Mouse (Mus musculus): ENCODE measurements around the gene Enox1. TPM values are rescaled to one million over a fixed set of nuclear protein-coding genes. Genes with fewer than 3 reads are reported as not detected.

Enox1 gene
- total and polyA plus RNA-seq, 2 experiments from 2014 or later: 23.1 to 49.6 TPM

DNA sequence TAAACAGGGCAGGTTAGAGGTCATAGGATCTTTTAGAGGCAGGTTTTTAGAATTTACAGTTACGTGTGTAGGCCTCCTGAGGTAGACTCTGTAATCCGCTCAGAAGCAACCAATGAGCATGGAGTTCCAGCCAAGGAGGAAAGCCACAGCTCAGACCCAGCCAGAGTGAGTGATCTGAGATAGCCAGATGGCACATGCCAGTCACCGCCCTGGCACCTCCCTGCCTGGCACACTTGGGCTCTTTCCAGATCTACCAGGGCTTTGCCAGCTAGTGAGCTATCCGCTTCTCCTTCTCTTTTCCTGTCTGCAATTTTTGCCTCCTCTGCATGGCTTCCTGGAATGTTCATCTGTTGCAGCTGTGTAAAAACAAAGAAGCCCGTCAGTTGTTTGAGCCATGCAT is 514.4 kb downstream of the Enox1 start:
- H3K27ac ChIP-seq (ENCODE audit: low read depth, low read length): no peak overlapping the region
- no peak overlapping the region for H3K4me2 ChIP-seq (ENCODE audit: low read depth, low read length, poor library complexity, severe bottlenecking)
- DNase-seq (ENCODE audit: low spot score) (peak; percentile 48), ATAC-seq (ENCODE audit: low FRiP score) (no peak; the same call in 1 of the 2 replicates)
- H3K4me3 ChIP-seq (ENCODE audit: low read depth, low read length): no peak overlapping the region
- no peaks in the 10 kb centered on the region; the same call in 1 of the 2 replicates for H3K4me1 ChIP-seq (ENCODE audit: insufficient read depth, low read length)
- no peaks in the 10 kb centered on the region for H3K36me3 ChIP-seq (ENCODE audit: insufficient read depth, low read length)
- H3K27me3 ChIP-seq (ENCODE audit: insufficient read depth, low read length): no peaks in the 10 kb centered on the region
- TF ChIP-seq CTCF (IDR thresholded peaks at IDR 0.05): no peak
- H3K9me3 ChIP-seq (ENCODE audit: low read length): no peaks in the 10 kb centered on the region
- WGBS: 85% methylated on average over 5 of the region's 5 CpGs
- no peak overlapping the region for H3K9ac ChIP-seq (replicated peaks; ENCODE audit: low read length, poor library complexity, severe bottlenecking)

DNA sequence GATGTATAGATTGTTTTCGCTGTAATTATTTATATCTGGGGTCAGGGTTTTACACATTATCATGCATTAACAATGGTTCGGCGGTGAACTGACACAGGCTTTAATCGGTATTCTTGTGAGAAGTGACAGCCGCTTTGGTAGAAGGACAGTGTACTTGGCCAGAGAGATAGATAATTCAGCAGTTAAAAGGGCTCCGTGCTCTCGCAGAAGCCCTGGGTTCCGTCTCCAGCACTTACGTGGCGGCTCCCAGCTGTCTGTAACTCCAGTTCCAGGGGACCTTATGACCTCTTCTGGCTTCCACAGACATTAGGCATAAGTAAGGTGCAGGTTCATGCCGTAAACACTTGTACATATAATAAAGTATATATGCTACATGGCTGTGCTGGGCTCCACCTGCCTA is 515.4 kb downstream of the Enox1 start:
- H3K4me1 ChIP-seq (ENCODE audit: insufficient read depth, low read length): no peaks in the 10 kb centered on the region; the same call in 1 of the 2 replicates
- no peak overlapping the region for H3K4me3 ChIP-seq (ENCODE audit: low read depth, low read length)
- WGBS: 82% methylated on average over 11 of the region's 11 CpGs
- no peaks in the 10 kb centered on the region for H3K36me3 ChIP-seq (ENCODE audit: insufficient read depth, low read length)
- H3K9me3 ChIP-seq (ENCODE audit: low read length): no peaks in the 10 kb centered on the region
- no peak overlapping the region for H3K9ac ChIP-seq (replicated peaks; ENCODE audit: low read length, poor library complexity, severe bottlenecking)
- H3K27ac ChIP-seq (ENCODE audit: low read depth, low read length): no peak overlapping the region
- no peak for ATAC-seq (ENCODE audit: low FRiP score)
- no peaks in the 10 kb centered on the region for H3K27me3 ChIP-seq (ENCODE audit: insufficient read depth, low read length)
- DNase-seq (ENCODE audit: low spot score): no peak
- TF ChIP-seq CTCF (IDR thresholded peaks at IDR 0.05): no peak
- H3K4me2 ChIP-seq (ENCODE audit: low read depth, low read length, poor library complexity, severe bottlenecking): no peak overlapping the region

- DNase-seq (ENCODE audit: low spot score): no peak
- WGBS: 33% methylated on average over 8 of the region's 8 CpGs
- no peak overlapping the region for H3K27ac ChIP-seq (ENCODE audit: low read depth, low read length)
- no peak overlapping the region for H3K4me2 ChIP-seq (ENCODE audit: low read depth, low read length, poor library complexity, severe bottlenecking)
- H3K27me3 ChIP-seq (ENCODE audit: insufficient read depth, low read length): no peaks in the 10 kb centered on the region
- H3K9ac ChIP-seq (replicated peaks; ENCODE audit: low read length, poor library complexity, severe bottlenecking): no peak overlapping the region
- H3K36me3 ChIP-seq (ENCODE audit: insufficient read depth, low read length): no peaks in the 10 kb centered on the region
- H3K4me3 ChIP-seq (ENCODE audit: low read depth, low read length): no peak overlapping the region
- H3K9me3 ChIP-seq (ENCODE audit: low read length): no peaks in the 10 kb centered on the region
- no peak for ATAC-seq (ENCODE audit: low FRiP score)
- H3K4me1 ChIP-seq (ENCODE audit: insufficient read depth, low read length): no peaks in the 10 kb centered on the region; the same call in 1 of the 2 replicates
- no peak for TF ChIP-seq CTCF (IDR thresholded peaks at IDR 0.05)
Observed at GRCm38 (mm10) chr14:77673138-77673537, 516.6 kb downstream of the Enox1 start.

- Histone ChIP-seq H3K4me3 (ENCODE audit: low read depth, low read length) (no peak overlapping the region), H3K27ac (ENCODE audit: low read depth, low read length) (no peak overlapping the region), H3K4me1 (ENCODE audit: insufficient read depth, low read length) (no peaks in the 10 kb centered on the region), H3K36me3 (ENCODE audit: insufficient read depth, low read length) (no peaks in the 10 kb centered on the region), H3K9ac (replicated peaks; ENCODE audit: low read length, poor library complexity, severe bottlenecking) (no peak overlapping the region), H3K9me3 (ENCODE audit: low read length) (no peaks in the 10 kb centered on the region), H3K4me2 (ENCODE audit: low read depth, low read length, poor library complexity, severe bottlenecking) (no peak overlapping the region), H3K27me3 (ENCODE audit: insufficient read depth, low read length) (no peaks in the 10 kb centered on the region)
- DNase-seq (ENCODE audit: low spot score): peak; percentile 52
- TF ChIP-seq CTCF (IDR thresholded peaks at IDR 0.05): no peak
- ATAC-seq (ENCODE audit: low FRiP score): no peak
- WGBS: 58% methylated on average over 7 of the region's 7 CpGs
Observed at GRCm38 (mm10) chr14:77677951-77678350, 521.4 kb downstream of the Enox1 start.

GRCm38 (mm10) chr14:77679877-77680276 is 523.3 kb downstream of the Enox1 start:
- ATAC-seq (ENCODE audit: low FRiP score) (no peak), DNase-seq (ENCODE audit: low spot score) (peak; percentile 63)
- H3K9me3 ChIP-seq (ENCODE audit: low read length): no peaks in the 10 kb centered on the region
- H3K9ac ChIP-seq (replicated peaks; ENCODE audit: low read length, poor library complexity, severe bottlenecking): no peak overlapping the region
- no peaks in the 10 kb centered on the region for H3K36me3 ChIP-seq (ENCODE audit: insufficient read depth, low read length)
- 71% methylated on average over 9 of the region's 9 CpGs for WGBS
- H3K27me3 ChIP-seq (ENCODE audit: insufficient read depth, low read length): no peaks in the 10 kb centered on the region
- no peak overlapping the region for H3K4me3 ChIP-seq (ENCODE audit: low read depth, low read length)
- no peak overlapping the region for H3K4me2 ChIP-seq (ENCODE audit: low read depth, low read length, poor library complexity, severe bottlenecking)
- no peak for TF ChIP-seq CTCF (IDR thresholded peaks at IDR 0.05)
- H3K4me1 ChIP-seq (ENCODE audit: insufficient read depth, low read length): no peaks in the 10 kb centered on the region
- no peak overlapping the region for H3K27ac ChIP-seq (ENCODE audit: low read depth, low read length)

GRCm38 (mm10) chr14:77682888-77683555 is 526.5 kb downstream of the Enox1 start:
- WGBS: 85% methylated on average over 10 of the region's 10 CpGs
- H3K36me3 ChIP-seq (ENCODE audit: insufficient read depth, low read length): no peaks in the 10 kb centered on the region
- no peak overlapping the region for H3K4me3 ChIP-seq (ENCODE audit: low read depth, low read length)
- no peaks in the 10 kb centered on the region for H3K27me3 ChIP-seq (ENCODE audit: insufficient read depth, low read length)
- no peaks in the 10 kb centered on the region for H3K4me1 ChIP-seq (ENCODE audit: insufficient read depth, low read length)
- ATAC-seq (ENCODE audit: low FRiP score): no peak
- DNase-seq (ENCODE audit: low spot score): no peak
- H3K9me3 ChIP-seq (ENCODE audit: low read length): no peaks in the 10 kb centered on the region
- TF ChIP-seq CTCF (IDR thresholded peaks at IDR 0.05): no peak
- H3K4me2 ChIP-seq (ENCODE audit: low read depth, low read length, poor library complexity, severe bottlenecking): no peak overlapping the region
- H3K27ac ChIP-seq (ENCODE audit: low read depth, low read length): no peak overlapping the region
- no peak overlapping the region for H3K9ac ChIP-seq (replicated peaks; ENCODE audit: low read length, poor library complexity, severe bottlenecking)

Measured in midbrain, postnatal 0 days (tissue).